8 mouse cellular contexts compared by ENCODE assay signal in the genomic region with DNA sequence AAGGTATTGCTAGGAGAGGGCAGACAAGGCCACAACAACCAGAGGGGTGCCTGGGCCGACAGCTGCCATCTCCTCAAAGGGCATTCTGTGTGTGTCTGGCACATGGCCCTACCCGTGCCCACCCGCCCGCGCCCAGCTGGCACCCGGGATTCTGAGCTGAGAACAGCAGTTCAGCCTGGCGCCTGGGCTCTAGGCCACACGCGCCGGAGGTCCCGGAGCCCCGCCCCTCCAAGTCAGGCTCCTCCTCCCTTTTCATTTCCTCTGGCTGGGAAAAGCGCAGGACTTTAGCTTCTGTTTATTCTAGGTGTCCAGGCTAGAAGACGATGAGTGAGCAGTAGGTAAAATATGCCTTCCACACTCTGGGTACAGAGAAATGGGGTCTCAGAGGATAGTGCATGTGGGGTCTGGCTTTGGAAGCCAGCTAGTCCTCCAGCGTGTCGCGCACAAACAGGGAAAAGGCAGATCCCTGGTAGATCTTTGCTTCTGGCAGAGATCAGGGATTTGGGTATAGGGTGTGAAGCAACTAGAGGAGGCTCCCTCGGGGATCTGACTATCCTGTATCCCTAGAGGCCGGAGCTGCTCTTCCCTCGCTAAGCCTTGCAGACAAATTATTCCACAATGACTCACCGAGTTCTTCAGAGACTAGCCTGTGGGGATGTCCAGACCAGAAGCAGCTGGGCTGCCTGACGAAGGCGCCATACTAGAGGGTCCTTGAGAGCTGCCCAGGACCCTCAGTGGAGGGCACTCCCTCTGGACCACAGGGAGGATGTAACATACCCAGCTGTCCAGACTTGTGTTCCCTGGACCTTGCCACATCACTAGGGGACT. TPM values are rescaled to one million over a fixed set of nuclear protein-coding genes. Genes with fewer than 3 reads are reported as not detected.
DNase-seq lines count a peak whose midpoint lies in the region; ATAC-seq and TF ChIP-seq lines count a peak whose summit lies in the region.

No protein-coding gene starts in this region.

- no peak overlapping the region for H3K4me3 ChIP-seq in cortical plate, adult 2 months (ENCODE audit: insufficient read depth, low read length)
- peak overlapping the region; percentile 23; the same call in 1 of the 2 replicates for H3K4me3 ChIP-seq in limb, embryonic 15.5 days
- H3K4me3 ChIP-seq in midbrain, embryonic 15.5 days = peak overlapping the region; percentile 17; the same call in 1 of the 2 replicates

- no peak for TF ChIP-seq POLR2A in cortical plate, adult 2 months (IDR thresholded peaks at IDR 0.05; ENCODE audit: extremely low read depth, insufficient read depth, low read length)

- ATAC-seq in limb, embryonic 15.5 days (ENCODE audit: insufficient number of reproducible peaks, low FRiP score, low TSS enrichment, low read depth) = no peak
- ATAC-seq in midbrain, embryonic 15.5 days (replicated peaks) = peak; percentile 54

- no peak for TF ChIP-seq CTCF in cortical plate, adult 2 months (IDR thresholded peaks at IDR 0.05; ENCODE audit: extremely low read depth, insufficient read depth, low read length)

- WGBS in limb, embryonic 15.5 days = 5% methylated on average over 23 of the region's 23 CpGs
- WGBS in midbrain, embryonic 15.5 days = 4% methylated on average over 23 of the region's 23 CpGs

- H3K27me3 ChIP-seq in limb, embryonic 15.5 days = no peaks in the 10 kb centered on the region
- H3K27me3 ChIP-seq in midbrain, embryonic 15.5 days (replicated peaks) = no peaks in the 10 kb centered on the region

- H3K36me3 ChIP-seq in limb, embryonic 15.5 days = 0 out of 2 replicates have a peak, but pooled peaks cover 2% of the 10 kb centered on the region
- H3K36me3 ChIP-seq in midbrain, embryonic 15.5 days (replicated peaks) = no peaks in the 10 kb centered on the region

- peak overlapping the region; percentile 32; the same call in 1 of the 2 replicates for H3K27ac ChIP-seq in cortical plate, adult 2 months (ENCODE audit: insufficient read depth, low read length)
- peak overlapping the region; percentile 43 for H3K27ac ChIP-seq in limb, embryonic 15.5 days
- 0 out of 2 replicates have a peak overlapping the region, but pooled peaks have one; percentile 29 for H3K27ac ChIP-seq in midbrain, embryonic 15.5 days

- no peak overlapping the region for H3K9ac ChIP-seq in limb, embryonic 15.5 days
- peak overlapping the region; percentile 7; the same call in 1 of the 2 replicates for H3K9ac ChIP-seq in midbrain, embryonic 15.5 days

- H3K4me1 ChIP-seq in cortical plate, adult 2 months (ENCODE audit: control insufficient read depth, insufficient read depth, low read length) = peaks cover 11% of the 10 kb centered on the region
- peaks cover 47% of the 10 kb centered on the region for H3K4me1 ChIP-seq in limb, embryonic 15.5 days
- H3K4me1 ChIP-seq in midbrain, embryonic 15.5 days = peaks cover 44% of the 10 kb centered on the region

- DNase-seq in urinary bladder, adult 18-20 months (ENCODE audit: low spot score in 2 of 2) = peak; percentile 66 to 72
- DNase-seq in urinary bladder, postnatal 10 days (ENCODE audit: low spot score) = no peak
- peak; percentile 84 to 89 for DNase-seq in heart, adult 18-20 months
- peak; percentile 86 for DNase-seq in kidney, adult 11 months
- DNase-seq in yolk sac, embryonic 10.5 days (ENCODE audit: low spot score) = peak; percentile 81

- no peaks in the 10 kb centered on the region for H3K9me3 ChIP-seq in limb, embryonic 15.5 days
- H3K9me3 ChIP-seq in midbrain, embryonic 15.5 days = no peaks in the 10 kb centered on the region

- H3K4me2 ChIP-seq in limb, embryonic 15.5 days = peak overlapping the region; percentile 50
- peak overlapping the region; percentile 44 for H3K4me2 ChIP-seq in midbrain, embryonic 15.5 days

RNA-seq across cellular contexts. Expression of a gene that starts 2.2 kb away (rescaled TPM):
- polyA plus RNA-seq in cortical plate, adult 2 months (2012; rRNA removed) = 52.3 and 56.5 TPM in 2 replicates
- 10 to 100 TPM; 18.9 to 19.1 TPM for total RNA-seq in heart, adult 18-20 months (2021)
- 35.3 and 35.4 TPM in 2 replicates for polyA plus RNA-seq in limb, embryonic 15.5 days (2015; fragmentation: Nextera tagmentation; extraction: Ambion mirVana)
- 51.9 and 55.8 TPM in 2 replicates for polyA plus RNA-seq in midbrain, embryonic 15.5 days (2015; fragmentation: Nextera tagmentation; extraction: Ambion mirVana)

RNA-seq across cellular contexts. Expression of a gene that starts 55.0 kb away (rescaled TPM):
- 0.25 TPM in 1 of 2 replicates, not detected in the other for polyA plus RNA-seq in cortical plate, adult 2 months (2012; rRNA removed)
- total RNA-seq in heart, adult 18-20 months (2021) = not detected
- polyA plus RNA-seq in limb, embryonic 15.5 days (2015; fragmentation: Nextera tagmentation; extraction: Ambion mirVana) = 0.28 and 1.6 TPM in 2 replicates
- polyA plus RNA-seq in midbrain, embryonic 15.5 days (2015; fragmentation: Nextera tagmentation; extraction: Ambion mirVana) = 2.5 TPM in 1 of 2 replicates, not detected in the other
